Mouse (Mus musculus): ENCODE measurements around the gene Sipa1l3. TPM values are rescaled to one million over a fixed set of nuclear protein-coding genes. Genes with fewer than 3 reads are reported as not detected.

The Sipa1l3 gene
- polyA plus RNA-seq, 1 experiment, result 29.4 TPM

DNA sequence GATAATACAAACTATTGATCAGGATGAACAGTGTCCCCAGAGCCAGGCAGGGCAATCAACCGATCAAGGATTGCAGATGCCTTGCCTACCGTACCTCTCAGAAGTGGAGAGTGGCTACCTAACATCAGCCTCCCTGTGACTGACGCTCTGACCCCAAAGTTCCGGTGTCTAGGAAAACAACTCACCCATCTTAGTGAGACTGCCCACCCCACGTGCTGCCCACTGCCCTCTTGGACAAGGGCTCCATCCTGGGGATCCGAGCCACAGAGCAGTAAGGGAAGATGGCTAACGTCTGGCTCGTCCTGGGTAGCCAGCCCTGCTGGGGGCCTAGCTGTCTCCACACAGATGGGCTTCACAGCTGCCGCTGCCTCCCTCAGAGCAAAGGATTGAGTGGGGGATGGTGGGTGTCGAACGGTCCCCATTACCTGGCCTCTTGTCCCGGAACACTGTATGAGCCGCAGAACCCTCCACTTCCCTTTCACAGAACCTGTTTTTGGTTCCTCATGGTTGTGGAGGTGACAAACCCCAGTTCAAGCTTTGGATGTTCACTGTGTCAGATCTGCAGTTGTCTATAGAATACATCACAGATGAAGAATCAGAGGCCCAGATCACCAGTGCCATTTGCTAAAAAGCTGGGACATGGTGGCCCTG is 224.2 kb downstream of the Sipa1l3 start:
- Histone ChIP-seq H3K36me3 (ENCODE audit: control insufficient read depth, insufficient read depth, low read length, poor library complexity, severe bottlenecking) (no peaks in the 10 kb centered on the region), H3K9ac (ENCODE audit: low read depth, poor library complexity, severe bottlenecking) (peak overlapping the region; percentile 20; the same call in 1 of the 2 replicates), H3K4me1 (ENCODE audit: control insufficient read depth, insufficient read depth, low read length) (peaks cover 17% of the 10 kb centered on the region), H3K27me3 (ENCODE audit: control insufficient read depth, insufficient read depth, low read length, poor library complexity, severe bottlenecking) (no peaks in the 10 kb centered on the region), H3K4me3 (ENCODE audit: low read depth, low read length) (no peak overlapping the region), H3K27ac (ENCODE audit: insufficient read depth, low read length) (peak overlapping the region; percentile 75), H3K9me3 (replicated peaks; ENCODE audit: control insufficient read depth, insufficient read depth, low read length, poor library complexity, severe bottlenecking) (no peaks in the 10 kb centered on the region)
- no peak for TF ChIP-seq EP300 (IDR thresholded peaks at IDR 0.05; ENCODE audit: insufficient read depth, low read depth, low read length)
- no peak for TF ChIP-seq CTCF (IDR thresholded peaks at IDR 0.05; ENCODE audit: low read depth, low read length)
- TF ChIP-seq POLR2A (IDR thresholded peaks at IDR 0.05; ENCODE audit: insufficient read depth, low read length), result no peak

DNA sequence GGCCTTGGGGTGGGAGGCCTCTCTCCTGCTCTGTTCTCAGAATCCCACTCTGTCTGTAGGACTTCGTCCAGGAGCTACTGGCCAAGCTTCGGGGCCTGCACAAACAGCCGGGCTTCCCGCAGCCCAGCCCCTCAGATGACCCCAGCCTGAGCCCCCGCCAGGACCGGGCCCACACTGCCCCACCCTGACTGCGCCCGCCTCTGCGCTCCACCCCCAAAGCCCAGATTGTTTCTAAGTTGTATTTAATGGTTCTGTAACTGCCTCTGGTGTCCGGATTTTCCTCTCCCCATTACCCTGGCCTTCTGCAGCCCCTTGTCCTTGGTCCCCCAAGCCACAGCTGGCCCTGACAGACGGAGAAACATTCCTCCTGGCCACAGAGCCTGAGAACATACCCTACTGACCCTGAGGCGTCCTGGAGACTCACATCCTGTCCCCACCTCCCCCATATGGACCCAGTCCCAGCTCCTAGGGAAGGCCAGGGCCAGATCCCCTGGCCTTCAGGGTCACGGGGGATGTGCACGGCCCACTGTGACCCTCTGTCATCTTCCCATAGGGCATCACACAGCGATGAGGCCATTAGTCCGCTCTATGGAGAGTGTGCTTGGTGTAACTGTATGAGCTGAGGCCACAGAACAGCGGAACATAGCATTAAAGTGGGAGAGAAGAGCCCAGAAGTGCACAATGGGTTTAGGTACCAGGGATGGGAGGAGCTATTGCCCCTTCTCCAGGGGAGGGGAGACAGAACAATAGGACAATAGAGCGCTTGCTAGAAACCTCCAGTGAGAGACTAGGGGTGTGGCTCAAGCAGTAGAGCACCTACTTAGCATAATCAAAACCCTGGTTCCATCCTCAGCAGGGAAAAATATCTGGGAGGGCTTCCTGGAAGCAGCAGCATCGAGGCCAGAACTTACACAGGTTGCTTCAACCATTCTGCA is 225.0 kb downstream of the Sipa1l3 start:
- Histone ChIP-seq H3K4me3 (ENCODE audit: low read depth, low read length) (0 out of 2 replicates have a peak overlapping the region, but pooled peaks have one; percentile 21), H3K27ac (ENCODE audit: insufficient read depth, low read length) (peak overlapping the region; percentile 86), H3K4me1 (ENCODE audit: control insufficient read depth, insufficient read depth, low read length) (peaks cover 17% of the 10 kb centered on the region), H3K27me3 (ENCODE audit: control insufficient read depth, insufficient read depth, low read length, poor library complexity, severe bottlenecking) (no peaks in the 10 kb centered on the region), H3K36me3 (ENCODE audit: control insufficient read depth, insufficient read depth, low read length, poor library complexity, severe bottlenecking) (no peaks in the 10 kb centered on the region), H3K9ac (ENCODE audit: low read depth, poor library complexity, severe bottlenecking) (peak overlapping the region; percentile 19), H3K9me3 (replicated peaks; ENCODE audit: control insufficient read depth, insufficient read depth, low read length, poor library complexity, severe bottlenecking) (no peaks in the 10 kb centered on the region)
- TF ChIP-seq CTCF (IDR thresholded peaks at IDR 0.05; ENCODE audit: low read depth, low read length) (no peak), POLR2A (IDR thresholded peaks at IDR 0.05; ENCODE audit: insufficient read depth, low read length) (no peak), EP300 (IDR thresholded peaks at IDR 0.05; ENCODE audit: insufficient read depth, low read depth, low read length) (peak; percentile 58; the same call in 1 of the 2 replicates)

DNA sequence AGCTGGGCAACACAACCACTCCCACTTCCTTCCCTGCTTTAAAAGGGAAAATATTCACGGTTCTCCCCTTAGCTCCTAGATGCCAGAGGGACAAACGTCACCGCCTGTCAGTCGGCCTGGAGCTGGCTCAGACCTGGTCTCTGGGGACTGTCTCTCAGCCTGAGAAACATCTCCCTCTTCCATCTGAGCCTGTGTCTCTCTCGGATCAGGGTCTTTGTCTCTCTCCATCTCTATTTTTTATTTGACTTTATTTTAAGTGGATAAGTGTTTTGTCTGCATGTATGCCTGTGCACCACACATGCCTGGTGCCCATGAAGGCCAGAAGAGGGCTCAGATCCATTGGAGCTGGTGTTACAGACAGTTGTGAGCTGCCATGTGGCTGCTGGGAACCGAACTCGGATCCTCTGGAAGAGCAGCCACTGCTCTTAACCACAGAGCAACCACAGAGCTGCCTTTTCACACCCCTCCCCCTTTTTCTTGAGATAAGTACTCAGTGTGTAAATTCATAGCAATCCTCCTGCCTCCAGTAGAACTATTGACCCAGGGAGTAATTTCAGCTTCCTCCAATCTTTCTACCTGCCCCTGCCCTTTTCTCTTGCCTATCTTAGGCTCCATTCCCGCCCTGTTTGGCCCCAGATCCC is 225.9 kb downstream of the Sipa1l3 start:
- no peaks in the 10 kb centered on the region for H3K27me3 ChIP-seq (ENCODE audit: control insufficient read depth, insufficient read depth, low read length, poor library complexity, severe bottlenecking)
- H3K4me1 ChIP-seq (ENCODE audit: control insufficient read depth, insufficient read depth, low read length), result peaks cover 17% of the 10 kb centered on the region

DNA sequence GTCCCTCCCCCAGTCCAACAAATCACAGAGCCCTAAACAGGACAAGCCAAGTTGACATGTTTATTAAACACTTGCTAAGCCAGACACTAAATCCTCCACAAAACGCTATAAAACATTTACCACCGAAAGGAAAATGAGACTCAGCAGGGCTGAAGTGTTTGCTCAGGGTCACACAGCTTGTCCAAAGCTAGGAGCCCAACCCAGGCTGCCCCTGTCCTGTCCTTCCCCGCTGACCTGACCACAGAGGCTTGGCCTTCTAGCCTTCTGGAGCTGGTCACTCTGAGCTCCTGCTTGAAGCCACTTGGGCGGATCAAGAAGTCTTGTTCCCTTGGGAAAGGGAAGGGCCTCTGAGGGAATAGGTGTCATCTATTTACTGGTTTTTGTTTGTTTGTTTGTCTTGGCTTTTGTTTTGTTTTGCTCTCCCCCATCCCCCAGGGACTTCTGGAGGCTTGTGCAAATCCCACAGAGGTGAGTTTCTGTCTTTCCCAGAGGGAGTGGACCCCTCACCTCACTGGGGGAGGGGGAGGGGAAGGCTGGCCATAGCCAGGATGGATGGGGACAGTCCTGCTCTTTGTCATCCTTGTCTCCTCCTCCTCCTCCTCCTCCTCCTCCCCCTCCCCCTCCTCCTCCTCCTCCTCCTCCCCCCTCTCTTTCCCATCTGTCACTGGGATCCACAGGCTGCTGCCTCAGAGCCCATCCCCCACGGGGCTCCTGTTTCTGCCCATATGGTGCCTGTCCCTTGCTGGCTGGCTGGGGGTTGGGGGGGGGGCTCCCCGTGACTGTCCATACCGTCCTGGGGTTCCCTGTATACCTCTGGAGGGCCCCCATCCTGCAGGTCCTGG is 226.6 kb downstream of the Sipa1l3 start:
- no peaks in the 10 kb centered on the region for H3K9me3 ChIP-seq (replicated peaks; ENCODE audit: control insufficient read depth, insufficient read depth, low read length, poor library complexity, severe bottlenecking)

More for the DNA sequence above, 225.9 kb downstream of the Sipa1l3 start:
- no peaks in the 10 kb centered on the region for H3K9me3 ChIP-seq (replicated peaks; ENCODE audit: control insufficient read depth, insufficient read depth, low read length, poor library complexity, severe bottlenecking)
- TF ChIP-seq CTCF (IDR thresholded peaks at IDR 0.05; ENCODE audit: low read depth, low read length), result no peak
- no peak for TF ChIP-seq EP300 (IDR thresholded peaks at IDR 0.05; ENCODE audit: insufficient read depth, low read depth, low read length)
- TF ChIP-seq POLR2A (IDR thresholded peaks at IDR 0.05; ENCODE audit: insufficient read depth, low read length), result no peak
- no peaks in the 10 kb centered on the region for H3K36me3 ChIP-seq (ENCODE audit: control insufficient read depth, insufficient read depth, low read length, poor library complexity, severe bottlenecking)
- H3K4me3 ChIP-seq (ENCODE audit: low read depth, low read length), result no peak overlapping the region
- H3K9ac ChIP-seq (ENCODE audit: low read depth, poor library complexity, severe bottlenecking), result peak overlapping the region; percentile 19
- H3K27ac ChIP-seq (ENCODE audit: insufficient read depth, low read length), result peak overlapping the region; percentile 86

DNA sequence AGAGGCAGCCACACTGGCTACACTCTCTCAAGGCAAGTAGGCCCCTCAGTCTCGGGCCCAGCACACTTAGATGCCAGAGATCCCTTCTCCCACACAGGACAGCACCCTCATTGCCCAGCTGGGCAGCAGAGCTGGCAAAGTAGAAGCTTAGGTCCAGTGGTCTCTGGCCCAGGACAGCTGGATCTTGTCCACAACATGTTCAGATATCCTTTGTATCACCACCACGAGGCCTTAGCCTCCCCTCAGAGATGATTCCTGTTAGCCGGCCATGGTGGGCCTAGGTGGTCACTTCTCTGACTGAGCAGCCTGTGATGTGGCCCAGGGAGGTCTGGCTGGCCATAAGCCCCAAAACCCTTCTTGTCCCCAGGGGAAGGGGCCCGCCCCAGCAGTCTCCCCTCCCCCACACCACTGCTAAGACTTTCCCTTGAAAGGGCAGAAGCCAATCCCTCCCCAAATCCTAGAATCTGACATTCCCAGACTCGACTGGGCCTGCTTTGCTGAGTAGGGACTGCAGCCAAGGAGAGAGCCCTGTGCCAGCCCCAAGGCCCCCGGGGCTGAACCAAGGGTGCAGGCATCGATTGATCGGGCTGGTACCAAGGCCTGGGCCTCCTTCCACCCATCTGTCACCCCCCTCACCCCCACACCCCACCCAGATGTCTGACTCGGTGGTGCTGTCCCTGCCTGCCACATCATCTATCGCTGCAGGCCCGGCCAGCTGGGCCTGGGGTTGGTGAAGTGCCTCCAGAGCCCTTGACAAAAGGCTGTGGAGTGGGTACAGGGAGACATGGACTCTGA is 227.6 kb downstream of the Sipa1l3 start:
- TF ChIP-seq POLR2A (IDR thresholded peaks at IDR 0.05; ENCODE audit: insufficient read depth, low read length), result no peak
- TF ChIP-seq EP300 (IDR thresholded peaks at IDR 0.05; ENCODE audit: insufficient read depth, low read depth, low read length), result no peak
- TF ChIP-seq CTCF (IDR thresholded peaks at IDR 0.05; ENCODE audit: low read depth, low read length), result no peak
- peak overlapping the region; percentile 61 for H3K9ac ChIP-seq (ENCODE audit: low read depth, poor library complexity, severe bottlenecking)
- no peaks in the 10 kb centered on the region for H3K27me3 ChIP-seq (ENCODE audit: control insufficient read depth, insufficient read depth, low read length, poor library complexity, severe bottlenecking)
- no peaks in the 10 kb centered on the region for H3K9me3 ChIP-seq (replicated peaks; ENCODE audit: control insufficient read depth, insufficient read depth, low read length, poor library complexity, severe bottlenecking)
- peaks cover 17% of the 10 kb centered on the region for H3K4me1 ChIP-seq (ENCODE audit: control insufficient read depth, insufficient read depth, low read length)
- H3K4me3 ChIP-seq (ENCODE audit: low read depth, low read length), result peak overlapping the region; percentile 21
- no peaks in the 10 kb centered on the region for H3K36me3 ChIP-seq (ENCODE audit: control insufficient read depth, insufficient read depth, low read length, poor library complexity, severe bottlenecking)
- no peak overlapping the region for H3K27ac ChIP-seq (ENCODE audit: insufficient read depth, low read length)

More for the DNA sequence above, 226.6 kb downstream of the Sipa1l3 start:
- H3K4me3 ChIP-seq (ENCODE audit: low read depth, low read length), result no peak overlapping the region
- TF ChIP-seq POLR2A (IDR thresholded peaks at IDR 0.05; ENCODE audit: insufficient read depth, low read length) (no peak), EP300 (IDR thresholded peaks at IDR 0.05; ENCODE audit: insufficient read depth, low read depth, low read length) (peak; percentile 48; the same call in 1 of the 2 replicates)
- H3K9ac ChIP-seq (ENCODE audit: low read depth, poor library complexity, severe bottlenecking), result no peak overlapping the region
- no peak overlapping the region for H3K27ac ChIP-seq (ENCODE audit: insufficient read depth, low read length)
- H3K27me3 ChIP-seq (ENCODE audit: control insufficient read depth, insufficient read depth, low read length, poor library complexity, severe bottlenecking), result no peaks in the 10 kb centered on the region
- H3K4me1 ChIP-seq (ENCODE audit: control insufficient read depth, insufficient read depth, low read length), result peaks cover 17% of the 10 kb centered on the region
- H3K36me3 ChIP-seq (ENCODE audit: control insufficient read depth, insufficient read depth, low read length, poor library complexity, severe bottlenecking), result no peaks in the 10 kb centered on the region
